Mouse (Mus musculus) liver, embryonic 16.5 days (tissue): ENCODE measurements around the gene 2510009E07Rik. TPM values are rescaled to one million over a fixed set of nuclear protein-coding genes. Genes with fewer than 3 reads are reported as not detected.

Source experiments
- ATAC-seq: fragments of 200-750 bp; cut with Nextera tagmentation; 2 replicates; pipeline ENCODE4 v1.8.0; 2017; ENCODE audit warnings: low read depth, mild to moderate bottlenecking, moderate number of reproducible peaks, moderate library complexity
- H3K27ac ChIP-seq: fragments of 300-500 bp; sonication (generic); 2 replicates; pipeline ENCODE4 v1.5.1; 2014; ENCODE audit warnings: mild to moderate bottlenecking, low read length
- H3K27me3 ChIP-seq: fragments of 300-500 bp; sonication (generic); 2 replicates; pipeline ENCODE4 v1.6.1; 2014; ENCODE audit warnings: low read depth, low read length, mixed read lengths; ENCODE audit not compliant: control insufficient read depth, insufficient read depth
- H3K36me3 ChIP-seq: fragments of 300-500 bp; sonication (generic); 2 replicates; pipeline ENCODE4 v1.6.1; 2014; ENCODE audit warnings: mild to moderate bottlenecking; ENCODE audit not compliant: control insufficient read depth, insufficient read depth
- H3K4me1 ChIP-seq: fragments of 300-500 bp; sonication (generic); 2 replicates; pipeline ENCODE4 v1.6.1; 2014; ENCODE audit warnings: low read depth, low read length, mixed read lengths; ENCODE audit not compliant: control insufficient read depth
- H3K4me2 ChIP-seq: fragments of 300-500 bp; sonication (generic); 2 replicates; pipeline ENCODE4 v1.6.1; 2014; ENCODE audit warnings: low read depth, low read length, mixed read lengths
- H3K4me3 ChIP-seq: fragments of 300-500 bp; sonication (generic); 2 replicates; pipeline ENCODE4 v1.5.1; 2014; ENCODE audit warnings: low read depth, mild to moderate bottlenecking, low read length
- H3K9ac ChIP-seq: fragments of 300-500 bp; sonication (generic); 2 replicates; pipeline ENCODE4 v1.6.1; 2014; ENCODE audit warnings: low read depth, low read length
- H3K9me3 ChIP-seq: fragments of 300-500 bp; sonication (generic); replicated peaks from 2 replicates; pipeline ENCODE4 v1.6.1; 2016; ENCODE audit warnings: low read length; ENCODE audit not compliant: control insufficient read depth
- WGBS: fragments of 180-500 bp; shearing (Covaris S2); extraction: QIAGEN DNeasy Blood & Tissue Kit; methylation state at CpG from one replicate; pipeline ENCODE4 v1.1.7; 2014; ENCODE audit not compliant: insufficient replicate concordance; 5-methylcytosine and 5-hydroxymethylcytosine counted together
- polyA plus RNA-seq: library from polyadenylated mRNA; unstranded; fragments of >200 nt; fragmentation: Nextera tagmentation; extraction: Ambion mirVana; gene quantifications from 2 replicates; pipeline ENCODE4 v1.2.1, GENCODE M21; 2015

2510009E07Rik gene
- polyA plus RNA-seq, 1 experiment from 2014 or later: 3.2 TPM

GRCm38 (mm10) chr16:21719770-21720169 lies 25.3 kb upstream of the 2510009E07Rik start:
- no peaks in the 10 kb centered on the region for H3K27me3 ChIP-seq
- H3K9ac ChIP-seq: no peak overlapping the region
- no peak for ATAC-seq
- no peaks in the 10 kb centered on the region for H3K36me3 ChIP-seq
- H3K4me3 ChIP-seq: no peak overlapping the region
- H3K9me3 ChIP-seq: no peaks in the 10 kb centered on the region
- H3K4me1 ChIP-seq: no peaks in the 10 kb centered on the region
- no peak overlapping the region for H3K4me2 ChIP-seq
- WGBS: 56% methylated on average over 7 of the region's 7 CpGs
- H3K27ac ChIP-seq: no peak overlapping the region

- 62% methylated on average over 10 of the region's 10 CpGs for WGBS
- Histone ChIP-seq H3K4me2 (no peak overlapping the region), H3K27ac (no peak overlapping the region), H3K4me1 (no peaks in the 10 kb centered on the region), H3K9me3 (no peaks in the 10 kb centered on the region), H3K4me3 (no peak overlapping the region), H3K27me3 (no peaks in the 10 kb centered on the region), H3K9ac (no peak overlapping the region), H3K36me3 (no peaks in the 10 kb centered on the region)
- no peak for ATAC-seq
Observed at GRCm38 (mm10) chr16:21714516-21714915, 20.1 kb upstream of the 2510009E07Rik start.

- H3K9ac ChIP-seq: no peak overlapping the region
- no peak for ATAC-seq
- no peak overlapping the region for H3K4me2 ChIP-seq
- no peaks in the 10 kb centered on the region for H3K27me3 ChIP-seq
- no peaks in the 10 kb centered on the region for H3K9me3 ChIP-seq
- no peaks in the 10 kb centered on the region for H3K4me1 ChIP-seq
- no peaks in the 10 kb centered on the region for H3K36me3 ChIP-seq
- WGBS: 34% methylated on average over 2 of the region's 2 CpGs
- no peak overlapping the region for H3K27ac ChIP-seq
- H3K4me3 ChIP-seq: no peak overlapping the region
Observed at GRCm38 (mm10) chr16:21710321-21710720, 15.9 kb upstream of the 2510009E07Rik start.

- Histone ChIP-seq H3K9ac (no peak overlapping the region), H3K36me3 (no peaks in the 10 kb centered on the region), H3K4me2 (no peak overlapping the region), H3K27ac (no peak overlapping the region), H3K4me1 (no peaks in the 10 kb centered on the region), H3K4me3 (no peak overlapping the region), H3K27me3 (no peaks in the 10 kb centered on the region), H3K9me3 (no peaks in the 10 kb centered on the region)
- 34% methylated on average over 5 of the region's 5 CpGs for WGBS
- ATAC-seq: no peak
Observed at GRCm38 (mm10) chr16:21704691-21705090, 10.2 kb upstream of the 2510009E07Rik start.

- Histone ChIP-seq H3K27ac (no peak overlapping the region), H3K4me3 (no peak overlapping the region), H3K9ac (no peak overlapping the region), H3K4me2 (no peak overlapping the region), H3K27me3 (no peaks in the 10 kb centered on the region), H3K36me3 (no peaks in the 10 kb centered on the region), H3K4me1 (no peaks in the 10 kb centered on the region), H3K9me3 (no peaks in the 10 kb centered on the region)
- ATAC-seq: no peak
- 25% methylated on average over 3 of the region's 3 CpGs for WGBS
Observed at GRCm38 (mm10) chr16:21702314-21702690, 7.8 kb upstream of the 2510009E07Rik start.

GRCm38 (mm10) chr16:21701611-21702313 lies 7.3 kb upstream of the 2510009E07Rik start:
- Histone ChIP-seq H3K9me3 (no peaks in the 10 kb centered on the region), H3K4me1 (no peaks in the 10 kb centered on the region), H3K27ac (no peak overlapping the region), H3K4me2 (no peak overlapping the region), H3K27me3 (no peaks in the 10 kb centered on the region), H3K36me3 (no peaks in the 10 kb centered on the region), H3K9ac (no peak overlapping the region), H3K4me3 (no peak overlapping the region)
- ATAC-seq: no peak
- WGBS: 47% methylated on average over 10 of the region's 10 CpGs

GRCm38 (mm10) chr16:21698136-21698535 lies 3.7 kb upstream of the 2510009E07Rik start:
- peaks cover 20% of the 10 kb centered on the region for H3K27me3 ChIP-seq
- 47% methylated on average over 3 of the region's 3 CpGs for WGBS
- H3K4me2 ChIP-seq: no peak overlapping the region
- H3K9ac ChIP-seq: no peak overlapping the region
- H3K27ac ChIP-seq: no peak overlapping the region
- no peaks in the 10 kb centered on the region for H3K4me1 ChIP-seq
- H3K9me3 ChIP-seq: no peaks in the 10 kb centered on the region
- no peak overlapping the region for H3K4me3 ChIP-seq
- no peaks in the 10 kb centered on the region for H3K36me3 ChIP-seq
- no peak for ATAC-seq

GRCm38 (mm10) chr16:21696946-21697345 lies 2.5 kb upstream of the 2510009E07Rik start:
- Histone ChIP-seq H3K36me3 (no peaks in the 10 kb centered on the region), H3K27ac (no peak overlapping the region), H3K27me3 (peaks cover 26% of the 10 kb centered on the region), H3K9ac (no peak overlapping the region), H3K9me3 (no peaks in the 10 kb centered on the region), H3K4me2 (no peak overlapping the region), H3K4me3 (no peak overlapping the region), H3K4me1 (no peaks in the 10 kb centered on the region)
- 67% methylated on average over 9 of the region's 9 CpGs for WGBS
- no peak for ATAC-seq

- H3K27me3 ChIP-seq: peaks cover 26% of the 10 kb centered on the region
- ATAC-seq: 0 out of 2 replicates have a peak, but pooled peaks have one; percentile 35
- no peak overlapping the region for H3K27ac ChIP-seq
- H3K4me2 ChIP-seq: peak overlapping the region; percentile 75
- H3K4me3 ChIP-seq: peak overlapping the region; percentile 66
- no peaks in the 10 kb centered on the region for H3K4me1 ChIP-seq
- H3K36me3 ChIP-seq: no peaks in the 10 kb centered on the region
- no peaks in the 10 kb centered on the region for H3K9me3 ChIP-seq
- H3K9ac ChIP-seq: no peak overlapping the region
- 5% methylated on average over 12 of the region's 12 CpGs for WGBS
Observed at GRCm38 (mm10) chr16:21695242-21695578, 745 bp upstream of the 2510009E07Rik start.
